Mouse (Mus musculus) myocyte (in vitro differentiated cells): ENCODE measurements around the gene Nup210.

Experiments
- CEBPB ChIP-seq: IDR thresholded peaks from 2 replicates; pipeline ENCODE4 v1.6.1; 2011; ENCODE audit warnings: mild to moderate bottlenecking, moderate library complexity; ENCODE audit not compliant: poor library complexity, insufficient read depth, severe bottlenecking
- POLR2A ChIP-seq: IDR thresholded peaks from one replicate; pipeline ENCODE4 v1.6.1; 2011; ENCODE audit warnings: low read depth, mild to moderate bottlenecking, control low read depth, moderate library complexity; ENCODE audit not compliant: insufficient read length
- TCF12 ChIP-seq: IDR thresholded peaks from one replicate; pipeline ENCODE4 v1.6.1; 2011; ENCODE audit warnings: mild to moderate bottlenecking, control low read depth; ENCODE audit not compliant: poor library complexity, insufficient read depth, severe bottlenecking
- USF1 ChIP-seq: IDR thresholded peaks from one replicate; pipeline ENCODE4 v1.6.1; 2011; ENCODE audit warnings: low read depth, mild to moderate bottlenecking, control low read depth, moderate library complexity

DNA sequence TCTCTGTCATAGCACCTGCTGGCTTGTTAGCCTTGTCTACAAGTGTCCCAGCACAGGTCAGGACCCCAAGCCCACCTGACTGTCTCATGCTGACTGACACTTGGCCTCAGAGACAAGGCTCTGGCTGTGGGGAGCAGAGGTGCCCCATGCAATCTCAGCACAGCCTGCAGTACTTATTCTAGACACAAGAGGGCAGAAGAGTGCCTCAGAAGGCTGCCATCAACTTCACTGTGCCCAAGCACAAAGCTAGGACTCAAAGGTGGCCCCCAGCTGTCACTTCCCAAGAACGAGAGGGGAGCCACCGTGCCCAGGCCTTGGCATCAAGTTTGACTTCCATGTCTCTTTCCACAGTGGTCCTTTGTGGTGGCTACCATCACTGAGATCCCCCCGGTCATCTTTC is 48.6 kb upstream of the Nup210 start:
- no peak for TF ChIP-seq CEBPB
- TF ChIP-seq POLR2A: no peak
- TF ChIP-seq USF1: no peak
- no peak for TF ChIP-seq TCF12
